Mouse (Mus musculus): ENCODE measurements at regions not wholly inside any gene's neighbourhood (a gene's known extent, or its start where the extent isn't known, plus 50 kb on each side); places are given as distances from the start of the nearest gene placed in this dataset.

GRCm38 (mm10) chr3:49686182-49686895, 70.8 kb downstream of the Pcdh18 start:
- WGBS: 78% methylated on average over 4 of the region's 4 CpGs
- Histone ChIP-seq H3K9me3 (replicated peaks) (no peaks in the 10 kb centered on the region), H3K4me1 (no peaks in the 10 kb centered on the region), H3K27me3 (ENCODE audit: low read depth, poor library complexity, severe bottlenecking) (no peaks in the 10 kb centered on the region), H3K36me3 (no peaks in the 10 kb centered on the region), H3K27ac (replicated peaks) (no peak overlapping the region), H3K4me3 (no peak overlapping the region)
- no peak for DNase-seq (ENCODE audit: low spot score)

GRCm38 (mm10) chr3:49674921-49675320, 82.2 kb downstream of the Pcdh18 start:
- Histone ChIP-seq H3K4me3 (no peak overlapping the region), H3K27me3 (ENCODE audit: low read depth, poor library complexity, severe bottlenecking) (no peaks in the 10 kb centered on the region), H3K27ac (replicated peaks) (no peak overlapping the region), H3K4me1 (no peaks in the 10 kb centered on the region; the same call in 1 of the 2 replicates), H3K9me3 (replicated peaks) (no peaks in the 10 kb centered on the region), H3K36me3 (no peaks in the 10 kb centered on the region)
- 93% methylated on average over 6 of the region's 6 CpGs for WGBS
- no peak for DNase-seq (ENCODE audit: low spot score)

- no peaks in the 10 kb centered on the region for H3K27me3 ChIP-seq (ENCODE audit: low read depth, poor library complexity, severe bottlenecking)
- 46% methylated on average over 2 of the region's 2 CpGs for WGBS
- H3K4me3 ChIP-seq: no peak overlapping the region
- DNase-seq (ENCODE audit: low spot score): no peak
- H3K4me1 ChIP-seq: no peaks in the 10 kb centered on the region; the same call in 1 of the 2 replicates
- H3K36me3 ChIP-seq: no peaks in the 10 kb centered on the region
- no peak overlapping the region for H3K27ac ChIP-seq (replicated peaks)
- H3K9me3 ChIP-seq (replicated peaks): no peaks in the 10 kb centered on the region
Observed at GRCm38 (mm10) chr3:49672685-49673184, 84.4 kb downstream of the Pcdh18 start.

GRCm38 (mm10) chr3:49667543-49668338, 89.4 kb downstream of the Pcdh18 start:
- no peak overlapping the region for H3K4me3 ChIP-seq
- 91% methylated on average over 9 of the region's 9 CpGs for WGBS
- H3K27me3 ChIP-seq (ENCODE audit: low read depth, poor library complexity, severe bottlenecking): no peaks in the 10 kb centered on the region
- H3K36me3 ChIP-seq: no peaks in the 10 kb centered on the region
- no peaks in the 10 kb centered on the region for H3K9me3 ChIP-seq (replicated peaks)
- H3K4me1 ChIP-seq: no peaks in the 10 kb centered on the region; the same call in 1 of the 2 replicates
- no peak overlapping the region for H3K27ac ChIP-seq (replicated peaks)
- DNase-seq (ENCODE audit: low spot score): no peak

GRCm38 (mm10) chr3:49666516-49666915, 90.6 kb downstream of the Pcdh18 start:
- H3K9me3 ChIP-seq (replicated peaks): no peaks in the 10 kb centered on the region
- no peaks in the 10 kb centered on the region for H3K36me3 ChIP-seq
- no peak overlapping the region for H3K4me3 ChIP-seq
- H3K27ac ChIP-seq (replicated peaks): no peak overlapping the region
- H3K27me3 ChIP-seq (ENCODE audit: low read depth, poor library complexity, severe bottlenecking): no peaks in the 10 kb centered on the region
- WGBS: 95% methylated on average over 2 of the region's 2 CpGs
- no peaks in the 10 kb centered on the region for H3K4me1 ChIP-seq
- no peak for DNase-seq (ENCODE audit: low spot score)

- 79% methylated on average over 1 of the region's 1 CpGs for WGBS
- Histone ChIP-seq H3K9me3 (replicated peaks) (no peaks in the 10 kb centered on the region), H3K27ac (replicated peaks) (no peak overlapping the region), H3K4me3 (no peak overlapping the region), H3K4me1 (no peaks in the 10 kb centered on the region), H3K27me3 (ENCODE audit: low read depth, poor library complexity, severe bottlenecking) (no peaks in the 10 kb centered on the region), H3K36me3 (no peaks in the 10 kb centered on the region)
- no peak for DNase-seq (ENCODE audit: low spot score)
Observed at GRCm38 (mm10) chr3:49648895-49649175, 108.3 kb downstream of the Pcdh18 start.

- no peaks in the 10 kb centered on the region for H3K4me1 ChIP-seq
- 88% methylated on average over 5 of the region's 5 CpGs for WGBS
- H3K9me3 ChIP-seq (replicated peaks): no peaks in the 10 kb centered on the region
- no peaks in the 10 kb centered on the region for H3K27me3 ChIP-seq (ENCODE audit: low read depth, poor library complexity, severe bottlenecking)
- no peak overlapping the region for H3K4me3 ChIP-seq
- DNase-seq (ENCODE audit: low spot score): no peak
- H3K36me3 ChIP-seq: no peaks in the 10 kb centered on the region
- no peak overlapping the region for H3K27ac ChIP-seq (replicated peaks)
Observed at GRCm38 (mm10) chr3:49648040-49648894, 108.9 kb downstream of the Pcdh18 start.

- H3K27ac ChIP-seq (replicated peaks): no peak overlapping the region
- no peaks in the 10 kb centered on the region for H3K36me3 ChIP-seq
- WGBS: 92% methylated on average over 4 of the region's 4 CpGs
- peaks cover 15% of the 10 kb centered on the region for H3K4me1 ChIP-seq
- no peaks in the 10 kb centered on the region for H3K9me3 ChIP-seq (replicated peaks)
- H3K4me3 ChIP-seq: no peak overlapping the region
- DNase-seq (ENCODE audit: low spot score): no peak
- no peaks in the 10 kb centered on the region for H3K27me3 ChIP-seq (ENCODE audit: low read depth, poor library complexity, severe bottlenecking)
Observed at GRCm38 (mm10) chr3:49644993-49645392, 112.1 kb downstream of the Pcdh18 start.

GRCm38 (mm10) chr3:49643871-49644270, 113.3 kb downstream of the Pcdh18 start:
- Histone ChIP-seq H3K9me3 (replicated peaks) (no peaks in the 10 kb centered on the region), H3K4me3 (no peak overlapping the region), H3K36me3 (no peaks in the 10 kb centered on the region), H3K27ac (replicated peaks) (no peak overlapping the region; the same call in 1 of the 2 replicates), H3K27me3 (ENCODE audit: low read depth, poor library complexity, severe bottlenecking) (no peaks in the 10 kb centered on the region), H3K4me1 (peaks cover 15% of the 10 kb centered on the region)
- no peak for DNase-seq (ENCODE audit: low spot score)
- WGBS: 89% methylated on average over 8 of the region's 8 CpGs

GRCm38 (mm10) chr3:49641966-49642758, 115.0 kb downstream of the Pcdh18 start:
- Histone ChIP-seq H3K36me3 (no peaks in the 10 kb centered on the region), H3K4me3 (no peak overlapping the region), H3K9me3 (replicated peaks) (no peaks in the 10 kb centered on the region), H3K27me3 (ENCODE audit: low read depth, poor library complexity, severe bottlenecking) (no peaks in the 10 kb centered on the region), H3K4me1 (peaks cover 15% of the 10 kb centered on the region), H3K27ac (replicated peaks) (peak overlapping the region; percentile 17; the same call in 1 of the 2 replicates)
- peak; percentile 15 for DNase-seq (ENCODE audit: low spot score)
- 62% methylated on average over 4 of the region's 4 CpGs for WGBS

GRCm38 (mm10) chr3:49641411-49641810, 115.7 kb downstream of the Pcdh18 start:
- WGBS: 44% methylated on average over 1 of the region's 1 CpGs
- Histone ChIP-seq H3K36me3 (no peaks in the 10 kb centered on the region), H3K9me3 (replicated peaks) (no peaks in the 10 kb centered on the region), H3K27ac (replicated peaks) (no peak overlapping the region; the same call in 1 of the 2 replicates), H3K4me1 (peaks cover 15% of the 10 kb centered on the region), H3K27me3 (ENCODE audit: low read depth, poor library complexity, severe bottlenecking) (no peaks in the 10 kb centered on the region), H3K4me3 (no peak overlapping the region)
- no peak for DNase-seq (ENCODE audit: low spot score)

GRCm38 (mm10) chr3:49638601-49639000, 118.5 kb downstream of the Pcdh18 start:
- H3K27me3 ChIP-seq (ENCODE audit: low read depth, poor library complexity, severe bottlenecking): no peaks in the 10 kb centered on the region
- DNase-seq (ENCODE audit: low spot score): no peak
- H3K27ac ChIP-seq (replicated peaks): no peak overlapping the region
- H3K4me1 ChIP-seq: peaks cover 15% of the 10 kb centered on the region
- 85% methylated on average over 2 of the region's 2 CpGs for WGBS
- no peaks in the 10 kb centered on the region for H3K36me3 ChIP-seq
- H3K4me3 ChIP-seq: no peak overlapping the region
- no peaks in the 10 kb centered on the region for H3K9me3 ChIP-seq (replicated peaks)
